Mouse (Mus musculus): ENCODE data around the gene Slc8a1. TPM values are rescaled to one million over a fixed set of nuclear protein-coding genes. Genes with fewer than 3 reads are reported as not detected.

The Slc8a1 gene
- total and polyA plus RNA-seq, 3 experiments: not detected

DNA sequence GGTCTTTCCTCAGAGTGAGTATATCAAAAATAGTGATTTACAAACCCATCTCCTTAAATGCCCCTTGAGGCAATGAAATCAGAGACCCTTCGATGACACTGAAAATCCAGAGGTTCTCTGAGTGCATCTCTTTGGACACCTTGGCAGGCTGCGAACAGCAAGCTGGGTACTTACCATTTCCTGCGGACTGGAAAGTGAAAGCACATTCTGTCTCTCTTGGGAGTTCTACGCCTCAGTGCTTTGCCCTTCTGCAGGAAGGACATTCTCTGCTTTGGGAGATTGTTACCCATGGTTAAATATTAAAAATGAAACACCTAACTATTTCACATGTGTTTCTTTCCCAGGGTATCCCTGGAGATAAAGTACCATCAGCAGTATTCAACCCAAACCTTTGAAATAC lies 354.7 kb downstream of the Slc8a1 start:
- H3K9ac ChIP-seq (ENCODE audit: insufficient read depth, low read depth): no peak overlapping the region
- no peaks in the 10 kb centered on the region for H3K27me3 ChIP-seq (replicated peaks)
- no peak overlapping the region for H3K4me2 ChIP-seq (ENCODE audit: insufficient read depth, low read depth, poor library complexity, severe bottlenecking)
- no peak for DNase-seq (ENCODE audit: extremely low read depth)
- dilution Hi-C loops (cut with MboI; ENCODE audit: extremely low pct_ligation_motif_present, extremely low pct_unique_long_range_greater_than_20kb, low sequenced_read_pairs) (no loop called here), in situ Hi-C loops (cut with MboI; ENCODE audit: low pct_ligation_motif_present, low pct_unique_long_range_greater_than_20kb, low sequenced_read_pairs) (no loop called here)
- no peaks in the 10 kb centered on the region for H3K36me3 ChIP-seq (replicated peaks in 1 of 2; ENCODE audit: control insufficient read depth in 1 of 2, insufficient read depth in 1 of 2, low read length in 1 of 2)
- no peak overlapping the region for H3K27ac ChIP-seq (ENCODE audit: insufficient read depth, low read depth)
- H3K9me3 ChIP-seq (replicated peaks; ENCODE audit: low read length): peaks cover 38% of the 10 kb centered on the region
- no peak overlapping the region for H3K4me3 ChIP-seq (replicated peaks in 1 of 3; ENCODE audit: low read depth in 2 of 3, low read length in 2 of 3, poor library complexity in 1 of 3)
- no peaks in the 10 kb centered on the region for H3K4me1 ChIP-seq (ENCODE audit: control insufficient read depth in 1 of 2, insufficient read depth in 2 of 2)
- no peaks in the 10 kb centered on the region for H3K79me2 ChIP-seq (replicated peaks; ENCODE audit: control insufficient read depth, extremely low read depth, insufficient read depth, poor library complexity, severe bottlenecking)
- TF ChIP-seq MYC (IDR thresholded peaks at IDR 0.05; ENCODE audit: low read depth, low read length): no peak
- TF ChIP-seq MAZ (IDR thresholded peaks at IDR 0.05; ENCODE audit: low read depth, low read length): no peak

GRCm38 (mm10) chr17:81378436-81378835 lies 359.7 kb downstream of the Slc8a1 start:
- Histone ChIP-seq H3K9ac (ENCODE audit: insufficient read depth, low read depth) (no peak overlapping the region), H3K27me3 (replicated peaks) (no peaks in the 10 kb centered on the region), H3K4me3 (replicated peaks in 1 of 3; ENCODE audit: low read depth in 2 of 3, low read length in 2 of 3, poor library complexity in 1 of 3) (no peak overlapping the region), H3K9me3 (replicated peaks; ENCODE audit: low read length) (peaks cover 39% of the 10 kb centered on the region), H3K36me3 (replicated peaks in 1 of 2; ENCODE audit: control insufficient read depth in 1 of 2, insufficient read depth in 1 of 2, low read length in 1 of 2) (no peaks in the 10 kb centered on the region), H3K4me2 (ENCODE audit: insufficient read depth, low read depth, poor library complexity, severe bottlenecking) (no peak overlapping the region), H3K79me2 (replicated peaks; ENCODE audit: control insufficient read depth, extremely low read depth, insufficient read depth, poor library complexity, severe bottlenecking) (no peaks in the 10 kb centered on the region), H3K27ac (ENCODE audit: insufficient read depth, low read depth) (no peak overlapping the region), H3K4me1 (ENCODE audit: control insufficient read depth in 1 of 2, insufficient read depth in 2 of 2) (no peaks in the 10 kb centered on the region)
- no peak for DNase-seq (ENCODE audit: extremely low read depth)
- dilution Hi-C loops (cut with MboI; ENCODE audit: extremely low pct_ligation_motif_present, extremely low pct_unique_long_range_greater_than_20kb, low sequenced_read_pairs) (no loop called here), in situ Hi-C loops (cut with MboI; ENCODE audit: low pct_ligation_motif_present, low pct_unique_long_range_greater_than_20kb, low sequenced_read_pairs) (no loop called here)
- no peak for TF ChIP-seq RAD21 (IDR thresholded peaks at IDR 0.05; ENCODE audit: low read depth, low read length)
- no peak for TF ChIP-seq IRF4 (IDR thresholded peaks at IDR 0.05; ENCODE audit: low read depth, low read length)

DNA sequence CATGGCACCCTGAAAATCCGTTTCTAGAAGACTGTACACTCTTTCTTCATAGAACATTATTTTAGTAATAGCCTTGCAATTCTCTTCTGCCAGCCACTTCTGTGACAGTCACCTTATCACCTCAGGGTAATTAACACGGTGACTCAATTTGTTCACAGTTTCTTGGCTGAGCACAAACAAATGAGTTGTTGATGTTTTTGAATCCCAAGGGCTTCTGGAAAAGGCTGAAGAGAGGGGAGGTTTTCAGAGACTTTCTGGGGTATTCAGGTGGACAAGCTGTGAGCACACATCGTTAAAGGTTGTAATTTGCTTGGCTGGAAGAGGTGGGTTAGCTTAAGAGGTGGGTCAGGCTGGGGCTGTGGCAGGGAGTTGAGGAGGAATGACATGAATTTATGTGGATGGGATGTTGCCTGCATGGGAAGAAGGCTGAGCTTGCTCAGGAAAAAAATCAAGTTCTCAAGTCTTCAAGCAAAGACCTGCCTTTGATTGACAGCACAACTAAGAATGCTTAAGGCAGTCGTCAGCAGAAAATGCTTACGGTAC lies 360.3 kb downstream of the Slc8a1 start:
- Histone ChIP-seq H3K4me1 (ENCODE audit: control insufficient read depth in 1 of 2, insufficient read depth in 2 of 2) (no peaks in the 10 kb centered on the region), H3K9me3 (replicated peaks; ENCODE audit: low read length) (peaks cover 36% of the 10 kb centered on the region), H3K79me2 (replicated peaks; ENCODE audit: control insufficient read depth, extremely low read depth, insufficient read depth, poor library complexity, severe bottlenecking) (no peaks in the 10 kb centered on the region), H3K27ac (ENCODE audit: insufficient read depth, low read depth) (no peak overlapping the region), H3K4me2 (ENCODE audit: insufficient read depth, low read depth, poor library complexity, severe bottlenecking) (no peak overlapping the region), H3K27me3 (replicated peaks) (no peaks in the 10 kb centered on the region), H3K36me3 (replicated peaks in 1 of 2; ENCODE audit: control insufficient read depth in 1 of 2, insufficient read depth in 1 of 2, low read length in 1 of 2) (no peaks in the 10 kb centered on the region), H3K4me3 (replicated peaks in 1 of 3; ENCODE audit: low read depth in 2 of 3, low read length in 2 of 3, poor library complexity in 1 of 3) (no peak overlapping the region), H3K9ac (ENCODE audit: insufficient read depth, low read depth) (no peak overlapping the region)
- no peak for DNase-seq (ENCODE audit: extremely low read depth)
- in situ Hi-C loops (cut with MboI; ENCODE audit: low pct_ligation_motif_present, low pct_unique_long_range_greater_than_20kb, low sequenced_read_pairs): no loop called here
- TF ChIP-seq USF2 (conservative IDR thresholded peaks at IDR 0.05; ENCODE audit: low read depth, low read length) (no peak), POLR2AphosphoS2 (IDR thresholded peaks at IDR 0.05; ENCODE audit: low read depth, low read length) (no peak), POLR2A (IDR thresholded peaks at IDR 0.05; ENCODE audit: low read depth, low read length) (no peak), ELF1 (IDR thresholded peaks at IDR 0.05; ENCODE audit: low read depth, low read length) (no peak), RAD21 (IDR thresholded peaks at IDR 0.05; ENCODE audit: low read depth, low read length) (no peak), NRF1 (IDR thresholded peaks at IDR 0.05; ENCODE audit: low read depth, low read length) (no peak), SIN3A (IDR thresholded peaks at IDR 0.05; ENCODE audit: low read length) (no peak), PAX5 (IDR thresholded peaks at IDR 0.05; ENCODE audit: low read length) (no peak), GABPA (IDR thresholded peaks at IDR 0.05; ENCODE audit: insufficient replicate concordance, low read depth, low read length) (no peak), TBP (conservative IDR thresholded peaks at IDR 0.05; ENCODE audit: low read depth, low read length) (no peak), BHLHE40 (IDR thresholded peaks at IDR 0.05; ENCODE audit: low read depth, low read length) (no peak), MEF2A (IDR thresholded peaks at IDR 0.05; ENCODE audit: borderline replicate concordance, low read depth, low read length) (no peak), MAX (IDR thresholded peaks at IDR 0.05; ENCODE audit: low read length) (no peak)
- dilution Hi-C loops (cut with MboI; ENCODE audit: extremely low pct_ligation_motif_present, extremely low pct_unique_long_range_greater_than_20kb, low sequenced_read_pairs): no loop called here
